Mouse (Mus musculus): ENCODE results near the gene Arhgef28. TPM values are rescaled to one million over a fixed set of nuclear protein-coding genes. Genes with fewer than 3 reads are reported as not detected.
"Not testable (repeated sequence)": the region's sequence is repeated elsewhere in the genome, so short reads cannot be mapped to it uniquely, and the experiment has no call there.

The Arhgef28 gene
- polyA plus RNA-seq, 1 experiment from 2014 or later = 38.6 TPM

GRCm38 (mm10) chr13:98112812-98113503 lies 93.3 kb downstream of the Arhgef28 start:
- Histone ChIP-seq H3K27ac (ENCODE audit: low read depth, low read length) (no peak overlapping the region), H3K27me3 (ENCODE audit: control insufficient read depth, insufficient read depth, low read length) (no peaks in the 10 kb centered on the region), H3K4me2 (replicated peaks; ENCODE audit: low read depth, low read length) (no peak overlapping the region), H3K4me3 (ENCODE audit: low read length) (no peak overlapping the region), H3K9ac (ENCODE audit: low read depth, low read length) (no peak overlapping the region), H3K9me3 (ENCODE audit: control insufficient read depth, low read length) (no peaks in the 10 kb centered on the region), H3K36me3 (ENCODE audit: control insufficient read depth, insufficient read depth, low read length) (no peaks in the 10 kb centered on the region), H3K4me1 (ENCODE audit: control insufficient read depth, insufficient read depth, low read length) (no peaks in the 10 kb centered on the region; the same call in 1 of the 2 replicates)
- no peak for ATAC-seq (ENCODE audit: low FRiP score, low TSS enrichment)
- WGBS = 44% methylated on average over 7 of the region's 7 CpGs

- H3K9me3 ChIP-seq (ENCODE audit: control insufficient read depth, low read length) = no peaks in the 10 kb centered on the region; the same call in 1 of the 2 replicates
- H3K4me1 ChIP-seq (ENCODE audit: control insufficient read depth, insufficient read depth, low read length) = no peaks in the 10 kb centered on the region; the same call in 1 of the 2 replicates
- WGBS = 80% methylated on average over 5 of the region's 5 CpGs
- ATAC-seq (ENCODE audit: low FRiP score, low TSS enrichment) = no peak
- H3K27ac ChIP-seq (ENCODE audit: low read depth, low read length) = no peak overlapping the region
- H3K4me2 ChIP-seq (replicated peaks; ENCODE audit: low read depth, low read length) = no peak overlapping the region
- no peak overlapping the region for H3K4me3 ChIP-seq (ENCODE audit: low read length)
- H3K9ac ChIP-seq (ENCODE audit: low read depth, low read length) = no peak overlapping the region
- H3K27me3 ChIP-seq (ENCODE audit: control insufficient read depth, insufficient read depth, low read length) = no peaks in the 10 kb centered on the region
- no peaks in the 10 kb centered on the region for H3K36me3 ChIP-seq (ENCODE audit: control insufficient read depth, insufficient read depth, low read length)
Observed at GRCm38 (mm10) chr13:98111531-98111930, 94.7 kb downstream of the Arhgef28 start.

GRCm38 (mm10) chr13:98111021-98111420 lies 95.2 kb downstream of the Arhgef28 start:
- H3K27ac ChIP-seq (ENCODE audit: low read depth, low read length) = no peak overlapping the region
- no peaks in the 10 kb centered on the region; the same call in 1 of the 2 replicates for H3K9me3 ChIP-seq (ENCODE audit: control insufficient read depth, low read length)
- H3K9ac ChIP-seq (ENCODE audit: low read depth, low read length) = no peak overlapping the region
- no peaks in the 10 kb centered on the region for H3K36me3 ChIP-seq (ENCODE audit: control insufficient read depth, insufficient read depth, low read length)
- H3K4me2 ChIP-seq (replicated peaks; ENCODE audit: low read depth, low read length) = no peak overlapping the region
- H3K4me3 ChIP-seq (ENCODE audit: low read length) = no peak overlapping the region
- ATAC-seq (ENCODE audit: low FRiP score, low TSS enrichment) = no peak
- H3K4me1 ChIP-seq (ENCODE audit: control insufficient read depth, insufficient read depth, low read length) = no peaks in the 10 kb centered on the region; the same call in 1 of the 2 replicates
- 84% methylated on average over 2 of the region's 2 CpGs for WGBS
- H3K27me3 ChIP-seq (ENCODE audit: control insufficient read depth, insufficient read depth, low read length) = no peaks in the 10 kb centered on the region

GRCm38 (mm10) chr13:98108481-98108880 lies 97.8 kb downstream of the Arhgef28 start:
- H3K27ac ChIP-seq (ENCODE audit: low read depth, low read length); H3K4me1 ChIP-seq (ENCODE audit: control insufficient read depth, insufficient read depth, low read length); H3K27me3 ChIP-seq (ENCODE audit: control insufficient read depth, insufficient read depth, low read length); H3K9ac ChIP-seq (ENCODE audit: low read depth, low read length); H3K9me3 ChIP-seq (ENCODE audit: control insufficient read depth, low read length); H3K4me2 ChIP-seq (replicated peaks; ENCODE audit: low read depth, low read length); ATAC-seq (ENCODE audit: low FRiP score, low TSS enrichment); H3K4me3 ChIP-seq (ENCODE audit: low read length); H3K36me3 ChIP-seq (ENCODE audit: control insufficient read depth, insufficient read depth, low read length): not testable (repeated sequence)
- WGBS = 84% methylated on average over 3 of the region's 3 CpGs

- Histone ChIP-seq H3K9me3 (ENCODE audit: control insufficient read depth, low read length) (no peaks in the 10 kb centered on the region; the same call in 1 of the 2 replicates), H3K27me3 (ENCODE audit: control insufficient read depth, insufficient read depth, low read length) (no peaks in the 10 kb centered on the region)
- ATAC-seq (ENCODE audit: low FRiP score, low TSS enrichment) = no peak
Observed at GRCm38 (mm10) chr13:98107621-98108020, 98.6 kb downstream of the Arhgef28 start.

GRCm38 (mm10) chr13:98095966-98096365 lies 110.3 kb downstream of the Arhgef28 start:
- Histone ChIP-seq H3K4me1 (ENCODE audit: control insufficient read depth, insufficient read depth, low read length) (no peaks in the 10 kb centered on the region), H3K9ac (ENCODE audit: low read depth, low read length) (no peak overlapping the region), H3K27me3 (ENCODE audit: control insufficient read depth, insufficient read depth, low read length) (no peaks in the 10 kb centered on the region), H3K36me3 (ENCODE audit: control insufficient read depth, insufficient read depth, low read length) (no peaks in the 10 kb centered on the region), H3K4me3 (ENCODE audit: low read length) (no peak overlapping the region), H3K4me2 (replicated peaks; ENCODE audit: low read depth, low read length) (no peak overlapping the region), H3K9me3 (ENCODE audit: control insufficient read depth, low read length) (no peaks in the 10 kb centered on the region), H3K27ac (ENCODE audit: low read depth, low read length) (no peak overlapping the region)
- no peak for ATAC-seq (ENCODE audit: low FRiP score, low TSS enrichment)
- 56% methylated on average over 4 of the region's 4 CpGs for WGBS

More at GRCm38 (mm10) chr13:98107621-98108020, 98.6 kb downstream of the Arhgef28 start:
- Histone ChIP-seq H3K36me3 (ENCODE audit: control insufficient read depth, insufficient read depth, low read length) (no peaks in the 10 kb centered on the region), H3K27ac (ENCODE audit: low read depth, low read length) (no peak overlapping the region), H3K4me2 (replicated peaks; ENCODE audit: low read depth, low read length) (no peak overlapping the region), H3K9ac (ENCODE audit: low read depth, low read length) (no peak overlapping the region), H3K4me1 (ENCODE audit: control insufficient read depth, insufficient read depth, low read length) (no peaks in the 10 kb centered on the region), H3K4me3 (ENCODE audit: low read length) (no peak overlapping the region)
- 83% methylated on average over 2 of the region's 2 CpGs for WGBS

GRCm38 (mm10) chr13:98094332-98094731 lies 111.9 kb downstream of the Arhgef28 start:
- Histone ChIP-seq H3K4me1 (ENCODE audit: control insufficient read depth, insufficient read depth, low read length) (no peaks in the 10 kb centered on the region), H3K27me3 (ENCODE audit: control insufficient read depth, insufficient read depth, low read length) (no peaks in the 10 kb centered on the region), H3K4me3 (ENCODE audit: low read length) (no peak overlapping the region), H3K9me3 (ENCODE audit: control insufficient read depth, low read length) (no peaks in the 10 kb centered on the region), H3K27ac (ENCODE audit: low read depth, low read length) (no peak overlapping the region), H3K36me3 (ENCODE audit: control insufficient read depth, insufficient read depth, low read length) (no peaks in the 10 kb centered on the region), H3K4me2 (replicated peaks; ENCODE audit: low read depth, low read length) (no peak overlapping the region), H3K9ac (ENCODE audit: low read depth, low read length) (no peak overlapping the region)
- no peak for ATAC-seq (ENCODE audit: low FRiP score, low TSS enrichment)
- WGBS = 71% methylated on average over 3 of the region's 3 CpGs

- no peak overlapping the region for H3K4me3 ChIP-seq (ENCODE audit: low read length)
- no peak overlapping the region for H3K4me2 ChIP-seq (replicated peaks; ENCODE audit: low read depth, low read length)
- no peak for ATAC-seq (ENCODE audit: low FRiP score, low TSS enrichment)
- H3K9me3 ChIP-seq (ENCODE audit: control insufficient read depth, low read length) = no peaks in the 10 kb centered on the region
- 84% methylated on average over 9 of the region's 9 CpGs for WGBS
- no peaks in the 10 kb centered on the region for H3K27me3 ChIP-seq (ENCODE audit: control insufficient read depth, insufficient read depth, low read length)
- H3K4me1 ChIP-seq (ENCODE audit: control insufficient read depth, insufficient read depth, low read length) = no peaks in the 10 kb centered on the region
- no peaks in the 10 kb centered on the region for H3K36me3 ChIP-seq (ENCODE audit: control insufficient read depth, insufficient read depth, low read length)
- H3K27ac ChIP-seq (ENCODE audit: low read depth, low read length) = no peak overlapping the region
- no peak overlapping the region for H3K9ac ChIP-seq (ENCODE audit: low read depth, low read length)
Observed at GRCm38 (mm10) chr13:98093483-98093882, 112.8 kb downstream of the Arhgef28 start.

GRCm38 (mm10) chr13:98092354-98093002 lies 113.8 kb downstream of the Arhgef28 start:
- Histone ChIP-seq H3K9ac (ENCODE audit: low read depth, low read length) (no peak overlapping the region), H3K4me3 (ENCODE audit: low read length) (no peak overlapping the region), H3K36me3 (ENCODE audit: control insufficient read depth, insufficient read depth, low read length) (no peaks in the 10 kb centered on the region), H3K27me3 (ENCODE audit: control insufficient read depth, insufficient read depth, low read length) (no peaks in the 10 kb centered on the region), H3K27ac (ENCODE audit: low read depth, low read length) (no peak overlapping the region), H3K4me1 (ENCODE audit: control insufficient read depth, insufficient read depth, low read length) (no peaks in the 10 kb centered on the region), H3K4me2 (replicated peaks; ENCODE audit: low read depth, low read length) (no peak overlapping the region), H3K9me3 (ENCODE audit: control insufficient read depth, low read length) (no peaks in the 10 kb centered on the region)
- 86% methylated on average over 12 of the region's 12 CpGs for WGBS
- ATAC-seq (ENCODE audit: low FRiP score, low TSS enrichment) = no peak

All from kidney, embryonic 14.5 days (tissue).